Mouse (Mus musculus) lung, postnatal 10 days (tissue): ENCODE measurements at regions not wholly inside any gene's neighbourhood (a gene's known extent, or its start where the extent isn't known, plus 50 kb on each side); places are given as distances from the start of the nearest gene placed in this dataset.
A peak's percentile ranks its signal among the peaks of the same experiment; 100 is the strongest.

Source experiments
- DNase-seq: peaks from one replicate; pipeline ENCODE4 v3.0.0; 2021

DNA sequence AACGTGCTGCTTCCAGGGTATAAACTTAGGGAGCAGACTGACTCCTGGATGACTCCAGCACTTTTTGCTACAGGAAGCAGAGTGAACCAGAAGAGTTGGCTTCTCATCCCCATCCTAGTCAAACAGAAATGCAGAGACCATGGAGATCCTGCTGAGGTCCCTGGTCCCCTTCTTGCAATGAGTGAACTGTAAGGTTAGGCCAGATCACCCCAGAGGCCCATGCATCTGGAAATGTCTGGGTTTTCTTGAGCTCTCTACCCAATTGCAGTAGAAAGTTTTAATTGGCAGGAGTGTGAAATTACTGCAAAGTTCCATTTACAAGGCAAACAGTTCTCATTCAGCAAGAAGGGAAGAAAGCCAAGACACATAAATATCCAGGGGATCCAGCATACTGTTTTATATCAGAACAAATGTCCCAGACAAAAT is 101.8 kb downstream of the Kctd12 start:
- DNase-seq, result no peak

DNA sequence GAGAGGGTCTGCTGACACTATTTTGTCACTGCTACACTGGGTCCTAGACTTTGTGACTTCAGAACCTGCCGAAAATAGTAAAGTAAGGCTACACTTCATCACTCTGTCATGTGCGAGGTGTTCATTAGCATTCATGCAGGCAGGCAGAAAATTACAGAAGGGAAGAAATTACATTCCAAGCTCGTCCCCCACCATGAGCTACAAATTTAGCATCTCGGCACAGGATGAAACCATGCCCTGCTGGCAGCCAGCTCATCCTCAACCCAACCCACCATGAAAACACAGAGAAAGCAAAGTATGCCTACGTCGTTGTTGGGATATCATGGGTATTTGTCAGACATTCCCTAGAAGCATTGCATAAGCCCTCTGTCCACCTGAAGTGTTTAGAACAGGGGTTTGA is 103.9 kb downstream of the Kctd12 start:
- no peak for DNase-seq

DNA sequence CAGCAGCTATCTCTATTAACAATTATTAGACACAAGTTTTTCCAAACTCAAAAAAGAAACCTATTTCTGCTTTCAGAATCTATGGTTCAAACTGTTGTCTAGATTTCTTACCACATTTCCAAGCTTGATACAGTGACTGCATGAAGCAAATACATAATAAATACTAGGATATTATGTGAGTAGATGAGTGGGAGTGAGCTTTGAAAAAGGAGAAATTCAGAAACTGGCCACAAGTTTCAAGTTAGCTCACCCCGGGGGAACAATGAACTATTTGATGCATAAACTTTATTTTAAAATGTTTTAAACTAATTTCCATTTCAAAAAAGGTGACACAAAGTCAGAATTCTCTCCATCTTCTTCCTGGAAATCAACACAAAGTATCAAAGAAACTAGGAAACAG is 114.3 kb downstream of the Kctd12 start:
- DNase-seq, result no peak

DNA sequence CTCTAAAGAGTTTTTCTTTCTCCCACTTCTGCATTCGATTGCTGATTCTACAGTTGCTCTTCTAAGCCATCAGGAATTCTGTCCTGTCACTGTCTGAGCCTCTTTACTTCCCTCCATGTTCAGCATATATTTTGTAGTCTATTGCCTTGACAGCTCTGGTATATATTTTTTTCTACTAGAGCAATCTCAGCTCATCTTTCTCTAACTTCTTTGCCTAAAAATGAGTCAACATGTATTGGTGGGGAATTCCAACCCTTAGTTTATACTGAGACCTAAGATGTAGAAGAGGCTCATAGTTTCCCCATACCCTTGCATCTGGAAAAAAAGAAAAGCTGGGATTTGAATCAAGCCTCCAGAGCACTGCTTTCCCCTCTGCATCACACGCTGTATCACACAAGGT is 114.7 kb downstream of the Kctd12 start:
- DNase-seq, result no peak

DNA sequence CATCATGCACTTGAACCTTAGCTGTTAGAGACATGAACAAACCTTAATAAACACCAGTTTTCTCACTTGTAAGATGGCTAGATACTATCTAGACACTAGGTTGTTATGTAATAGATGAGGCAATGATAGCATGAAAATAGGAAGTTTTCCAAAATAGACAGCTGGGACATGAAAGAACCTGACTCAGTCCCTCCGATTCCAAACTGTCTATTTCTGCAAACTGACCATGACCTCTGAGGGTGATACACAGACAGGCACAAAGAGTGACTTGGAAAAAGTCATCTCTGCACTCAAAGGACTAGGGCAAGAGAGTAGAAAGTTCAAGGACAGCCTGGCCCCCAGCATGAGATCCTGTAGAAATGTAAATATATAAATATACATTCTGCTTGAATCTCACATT is 115.9 kb downstream of the Kctd12 start:
- no peak for DNase-seq

DNA sequence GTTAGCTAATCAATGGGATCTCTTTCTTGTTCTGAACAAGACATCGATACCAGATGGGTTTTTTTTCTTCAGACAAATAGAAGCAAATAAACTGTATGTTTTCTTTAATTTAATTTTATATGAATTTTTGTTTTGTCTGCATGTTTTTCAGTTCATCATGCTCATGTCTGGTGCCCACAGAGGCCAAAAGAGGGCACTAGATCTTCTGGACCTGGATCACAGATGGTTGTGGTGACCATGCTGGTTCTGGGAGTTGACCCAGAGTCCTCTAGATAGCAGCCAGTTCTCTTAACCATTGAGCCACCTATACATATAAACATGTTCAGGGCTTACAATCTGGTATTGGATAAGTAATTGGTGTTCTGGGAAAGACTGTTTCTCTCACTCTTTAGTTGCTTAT is 120.7 kb downstream of the Kctd12 start:
- no peak for DNase-seq

DNA sequence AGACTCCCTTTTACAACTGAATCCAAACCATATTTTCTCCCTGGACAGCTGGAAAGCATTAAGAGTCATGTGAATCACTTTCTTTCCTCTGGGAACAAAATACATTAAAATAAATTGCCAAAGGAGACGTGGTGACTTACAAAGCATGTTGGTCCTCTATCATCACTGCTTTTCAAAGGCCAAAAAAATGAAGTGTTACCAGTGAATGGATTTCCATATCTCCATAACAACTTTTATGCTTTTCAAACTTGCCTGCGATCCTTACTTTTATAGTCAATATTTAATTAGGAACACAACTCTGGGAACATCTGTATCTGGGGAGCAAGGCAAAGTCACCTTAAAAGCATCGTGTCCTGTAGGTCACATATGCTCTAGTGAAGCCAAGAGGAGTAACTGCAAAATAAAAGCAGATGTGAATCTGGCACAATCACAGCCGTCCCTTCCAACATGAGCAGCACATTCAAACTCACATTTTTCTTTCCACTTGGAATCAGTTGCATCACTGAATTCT is 123.0 kb downstream of the Kctd12 start:
- peak; percentile 20 for DNase-seq

DNA sequence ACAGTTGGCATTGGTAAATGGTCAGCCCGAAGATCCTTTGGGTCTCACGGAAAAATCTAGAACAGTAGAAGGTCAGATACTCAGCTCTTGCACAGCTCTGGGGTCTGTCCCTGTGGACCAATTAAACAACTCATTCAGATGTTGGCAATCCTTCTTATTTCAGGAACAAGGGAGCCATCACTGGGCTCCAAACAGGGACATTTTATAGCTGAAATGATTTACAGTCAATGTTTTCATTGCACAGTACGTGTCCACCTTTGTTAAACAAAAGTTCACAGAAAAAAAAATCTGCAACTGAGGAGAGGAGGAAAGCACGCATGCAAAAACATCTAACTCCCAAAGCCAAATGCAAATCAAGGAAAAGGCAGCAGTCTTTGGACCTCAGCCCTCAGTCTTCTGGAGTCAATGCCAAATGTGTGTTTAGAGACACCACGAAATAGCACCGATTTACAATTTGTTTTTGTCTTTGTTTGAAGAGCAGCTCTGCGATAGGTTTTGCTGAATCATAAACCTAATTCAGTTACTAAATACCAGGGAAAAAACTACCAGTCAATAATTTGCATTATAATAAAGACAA is 127.1 kb downstream of the Kctd12 start:
- DNase-seq, result peak; percentile 11

DNA sequence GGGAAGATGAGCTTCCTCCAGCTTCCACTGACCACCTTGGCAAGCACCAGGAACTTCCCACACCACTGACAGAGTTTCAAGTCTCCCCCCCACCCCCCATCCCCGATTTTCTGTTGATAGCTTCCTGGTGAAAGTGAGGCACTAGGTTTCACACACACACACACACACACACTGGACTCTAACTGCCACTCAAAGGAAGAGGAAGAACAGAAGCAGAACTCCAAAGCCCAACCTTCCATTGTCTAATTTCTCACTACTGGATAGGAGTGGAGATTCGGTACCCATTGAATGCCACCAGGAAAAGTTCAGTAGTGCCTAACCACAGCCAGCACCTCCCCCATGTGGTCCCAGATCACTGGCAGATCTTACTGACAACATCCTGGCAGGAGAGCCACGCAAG is 138.7 kb downstream of the Kctd12 start:
- DNase-seq, result no peak

DNA sequence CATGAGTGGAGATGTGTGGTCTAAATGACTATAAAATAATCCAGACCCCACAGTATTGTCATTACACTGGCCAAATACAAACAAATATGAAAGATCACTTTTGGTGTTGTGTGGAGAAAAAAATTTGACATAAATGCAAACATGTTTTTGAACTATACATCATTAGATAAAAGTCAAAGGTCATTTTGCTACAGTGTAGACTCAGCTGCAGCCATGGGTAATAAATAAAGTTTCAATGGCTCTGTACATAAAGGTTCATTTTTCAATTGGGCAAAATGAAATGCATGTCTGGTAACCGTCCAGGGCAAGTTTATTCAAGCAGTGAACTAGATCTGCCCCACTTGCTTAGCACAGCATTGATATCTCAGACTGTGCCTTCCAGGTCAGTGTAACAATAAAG is 144.8 kb downstream of the Kctd12 start:
- no peak for DNase-seq

DNA sequence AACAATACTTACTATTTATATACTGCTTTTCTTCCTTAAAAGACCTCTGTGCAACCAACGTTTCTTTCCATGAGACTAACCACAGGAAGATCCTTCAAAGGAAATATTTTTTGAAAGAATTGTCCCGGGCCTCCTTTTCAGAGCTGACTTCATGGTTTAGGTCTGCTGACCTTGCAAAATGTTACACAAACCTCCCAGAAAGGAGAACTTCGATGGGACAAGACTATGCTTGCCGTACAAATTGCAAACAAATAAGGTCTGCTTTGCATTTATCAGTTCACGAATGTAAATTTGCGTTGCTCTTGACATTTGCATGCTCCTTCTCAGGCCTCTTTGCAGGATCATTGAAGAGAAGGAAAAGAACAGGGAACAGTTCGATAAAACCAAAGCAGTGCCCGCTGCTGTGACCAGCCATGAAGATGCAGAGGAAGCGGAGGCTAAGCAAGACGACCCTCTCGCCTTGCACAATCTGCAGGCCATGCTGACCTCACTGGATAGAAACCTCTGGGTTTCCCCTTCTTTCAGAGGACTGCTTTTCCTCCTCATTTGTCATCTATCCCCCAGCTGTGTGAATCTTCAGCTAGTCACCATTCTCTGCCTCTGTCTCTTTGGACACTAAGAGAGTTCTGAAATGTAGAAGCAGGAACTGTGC is 147.2 kb downstream of the Kctd12 start:
- no peak for DNase-seq

DNA sequence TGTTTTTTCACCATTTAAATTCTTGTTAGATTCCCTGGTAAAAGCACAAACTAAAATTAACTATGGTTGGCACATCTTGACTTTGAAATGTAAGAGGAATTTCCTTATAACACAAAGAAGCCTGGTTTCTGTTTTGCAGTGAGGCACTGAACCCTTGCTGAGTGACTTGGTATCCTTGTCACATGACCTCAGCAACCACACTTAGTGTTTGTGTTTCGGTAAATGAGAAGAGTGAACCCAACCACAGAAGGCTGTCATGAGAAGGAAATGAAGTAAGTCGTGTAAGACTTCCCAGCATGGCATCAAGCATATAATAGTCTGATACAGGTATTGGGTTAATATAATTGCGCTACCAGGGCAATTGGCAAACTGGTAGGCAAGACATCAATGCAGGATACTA is 154.0 kb downstream of the Kctd12 start:
- DNase-seq, result no peak

DNA sequence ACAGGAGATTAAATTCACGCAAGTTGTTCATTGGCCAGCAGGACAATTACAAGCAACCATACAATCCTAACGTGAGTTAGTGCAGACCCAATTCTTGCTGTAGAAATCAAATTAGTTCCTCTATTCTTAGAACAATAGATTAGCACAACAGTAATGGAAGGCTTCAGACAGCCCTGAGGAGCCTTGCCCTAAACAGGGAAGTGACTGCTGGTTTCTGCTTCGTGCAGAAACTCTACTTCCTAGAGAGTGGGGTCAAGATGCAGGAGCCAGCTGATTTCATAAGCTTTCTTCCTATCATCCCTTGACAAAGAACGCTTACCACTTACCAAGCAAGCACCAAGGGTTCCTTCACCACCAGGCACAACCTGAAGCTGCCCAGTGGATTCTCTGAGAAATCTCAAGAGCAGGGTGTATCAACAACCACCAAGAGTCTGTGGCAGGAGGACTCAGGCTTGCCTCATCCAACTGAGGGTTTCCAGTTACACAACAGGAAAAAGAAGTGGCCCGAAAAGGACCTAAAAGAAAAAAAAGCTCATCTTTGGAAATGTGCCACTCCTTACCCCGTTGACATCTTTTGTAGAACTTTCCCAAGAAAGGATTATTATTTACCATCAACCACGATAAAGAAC is 154.6 kb downstream of the Kctd12 start:
- no peak for DNase-seq

DNA sequence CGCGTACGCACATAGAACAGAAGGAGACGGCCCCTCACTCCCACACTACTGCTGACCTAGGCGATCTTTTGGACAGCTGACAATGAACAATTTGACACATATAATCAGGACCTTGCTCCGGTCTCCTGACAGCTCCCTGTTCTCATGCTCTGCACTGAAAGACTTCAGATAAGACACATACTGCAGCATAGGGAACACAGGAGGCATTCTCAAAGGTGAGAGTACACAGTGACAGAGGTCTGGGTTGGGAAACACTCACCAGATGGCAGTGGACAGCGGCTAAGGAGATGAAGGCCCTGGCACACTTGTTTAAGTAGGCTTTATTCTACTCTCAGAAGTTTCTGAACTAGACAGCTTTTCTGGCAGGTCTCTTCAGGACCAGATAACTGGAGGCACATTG is 156.9 kb downstream of the Kctd12 start:
- DNase-seq, result no peak

DNA sequence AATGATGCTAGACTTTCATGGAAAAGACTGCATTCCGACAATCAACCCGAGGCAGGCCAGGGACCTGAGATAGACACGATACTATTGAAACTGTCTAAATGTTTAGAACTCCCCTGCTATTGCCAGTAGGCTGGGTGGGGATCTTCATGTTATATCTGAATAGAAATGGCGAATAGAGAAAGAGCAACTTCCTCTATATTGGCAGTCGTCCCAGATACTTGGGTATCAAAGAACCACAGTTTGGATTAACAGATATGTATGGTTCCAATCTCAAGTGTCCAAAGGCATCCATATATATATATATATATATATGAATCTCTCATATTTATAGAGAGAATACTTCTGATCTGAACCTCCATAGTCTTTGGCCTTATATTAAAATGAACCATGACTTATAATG is 161.8 kb downstream of the Kctd12 start:
- no peak for DNase-seq

DNA sequence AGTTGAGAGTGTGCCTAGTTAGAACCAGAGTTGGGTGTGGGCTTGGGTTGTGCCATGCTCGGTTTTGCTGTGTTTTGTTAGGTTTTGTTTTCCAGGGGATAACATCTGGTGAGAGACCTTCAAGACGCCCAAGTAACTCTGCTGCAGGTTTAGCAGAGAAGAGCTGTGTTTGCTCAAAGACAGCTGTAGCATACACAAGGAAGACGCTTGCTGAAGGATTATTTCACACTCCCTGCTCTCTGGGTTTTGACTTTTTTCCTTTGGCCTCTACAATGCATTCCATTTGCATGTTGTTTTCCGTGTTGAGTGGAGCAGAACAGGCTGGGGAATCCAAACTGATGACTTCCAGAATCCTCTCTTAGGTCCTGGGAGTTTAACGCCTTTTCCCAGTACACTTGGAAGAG is 170.8 kb downstream of the Kctd12 start:
- DNase-seq, result peak; percentile 47

DNA sequence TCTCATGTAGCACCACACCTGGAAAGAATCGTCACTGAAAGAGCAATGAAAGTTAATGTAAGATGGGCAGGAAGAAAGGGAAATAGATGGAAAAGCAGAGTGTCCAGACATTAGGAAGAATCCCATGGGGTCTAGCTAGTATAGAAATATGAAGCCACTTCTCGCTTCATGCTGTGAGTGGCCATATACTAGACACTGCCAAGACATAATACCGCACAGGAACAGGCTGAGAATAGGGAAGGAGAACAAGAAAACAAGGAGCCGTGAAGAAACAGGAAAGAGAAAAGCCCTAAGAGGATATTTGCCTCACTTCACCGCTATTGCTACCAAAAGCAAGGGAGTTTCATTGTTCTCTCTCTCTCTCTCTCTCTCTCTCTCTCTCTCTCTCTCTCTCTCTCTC is 171.4 kb downstream of the Kctd12 start:
- DNase-seq, result no peak

DNA sequence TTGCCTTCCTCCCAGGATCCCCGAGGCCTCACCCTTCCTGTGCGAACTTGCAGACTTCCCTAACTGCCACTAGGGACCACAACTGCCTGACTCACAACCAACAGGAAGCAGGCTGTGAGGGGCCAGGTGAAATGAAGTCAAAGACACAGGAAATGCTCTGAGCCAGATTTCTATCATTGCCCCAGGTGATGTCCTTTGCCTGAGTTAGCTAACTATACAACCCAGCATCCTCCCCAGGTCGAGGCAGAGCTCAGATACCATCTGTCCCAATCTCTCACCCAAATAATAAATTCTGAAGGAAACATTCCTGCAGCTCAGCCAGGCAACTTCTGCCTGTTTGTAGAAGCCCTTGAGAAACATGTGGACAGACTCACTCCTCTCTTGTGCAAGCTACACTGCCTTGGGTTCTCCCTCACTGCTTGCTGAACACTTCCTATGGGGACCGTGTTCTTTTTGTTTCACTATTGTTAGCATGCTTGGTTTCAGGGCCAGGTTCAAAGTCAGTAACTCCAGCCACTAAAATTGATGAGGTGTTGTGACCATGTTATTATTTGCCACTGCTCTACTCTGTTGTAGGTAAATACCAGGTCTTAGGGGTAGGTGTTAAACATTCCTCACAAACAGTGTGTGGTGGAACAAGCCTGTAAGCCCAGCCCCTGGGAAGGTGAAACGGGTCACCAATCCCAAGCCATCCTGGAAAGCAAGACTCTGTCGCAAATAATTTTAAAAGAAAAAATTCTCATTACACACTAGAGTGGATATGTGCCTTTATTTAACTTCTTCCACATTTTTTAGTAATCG is 172.1 kb downstream of the Kctd12 start:
- DNase-seq, result peak; percentile 48

DNA sequence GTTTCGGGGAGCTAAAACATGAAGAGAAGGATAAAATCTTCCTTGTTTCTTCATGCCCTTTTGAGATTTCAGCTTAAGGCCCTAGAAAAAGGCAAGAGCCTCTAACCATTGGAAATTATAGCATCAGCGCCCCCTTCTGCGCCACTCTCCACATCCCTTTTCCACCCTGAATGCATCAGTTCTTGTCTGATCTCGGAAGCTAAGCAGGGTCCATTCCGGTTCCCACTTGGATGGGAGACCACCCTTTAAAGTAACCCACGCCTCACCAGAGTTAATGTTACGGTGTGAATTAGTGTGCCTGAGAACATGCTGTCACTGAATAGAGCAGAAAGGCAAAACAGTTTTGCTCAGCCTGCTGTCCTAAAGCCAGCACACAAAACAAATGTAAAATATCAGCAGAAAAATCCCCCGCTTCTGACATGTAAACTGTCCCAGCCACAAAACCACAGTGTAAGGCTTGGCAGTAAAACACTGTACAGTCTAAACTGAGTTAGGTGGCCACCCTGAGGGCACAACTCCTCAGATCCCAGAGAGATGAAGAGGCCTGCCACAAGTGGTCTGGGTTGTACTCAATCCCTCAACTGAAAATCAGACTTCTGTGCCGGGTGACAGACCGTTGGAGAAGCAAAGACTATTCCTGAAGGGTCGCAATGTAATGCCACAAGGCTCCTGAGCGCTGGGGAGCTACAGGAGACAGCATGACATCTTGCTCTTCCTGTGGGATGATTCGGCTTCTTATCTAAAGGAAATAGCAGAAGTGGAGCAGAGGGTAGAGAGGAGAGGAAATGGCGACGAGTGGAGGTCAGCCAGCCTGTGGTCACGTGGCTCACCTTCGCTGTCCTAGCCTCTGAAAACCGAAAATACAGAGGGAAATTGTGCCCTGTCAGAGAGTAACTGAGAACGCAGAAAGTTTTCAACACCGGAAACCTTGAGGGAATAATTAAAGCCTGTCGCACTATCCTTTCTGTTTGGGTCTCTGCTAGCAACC is 176.2 kb downstream of the Kctd12 start:
- peak; percentile 48 for DNase-seq

DNA sequence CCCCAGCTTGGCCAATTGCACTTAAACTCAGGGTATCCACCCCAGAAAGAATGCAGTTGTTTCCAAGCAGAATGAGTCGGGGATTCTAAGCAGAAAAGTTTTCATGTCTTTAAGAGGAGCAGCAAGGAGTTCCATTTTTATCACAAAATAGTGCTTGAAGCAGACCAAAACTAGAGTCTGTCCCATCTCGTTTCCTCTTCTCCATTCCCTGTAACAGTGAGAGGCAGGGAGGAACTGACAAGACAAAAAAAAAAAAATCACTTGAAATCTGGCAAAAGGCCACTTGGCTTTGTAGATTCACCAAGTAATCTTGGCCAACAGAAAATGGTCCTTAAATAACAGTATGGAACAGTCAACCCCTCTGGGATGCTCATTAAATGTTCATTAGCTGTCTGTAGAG is 186.8 kb downstream of the Kctd12 start:
- DNase-seq, result no peak

DNA sequence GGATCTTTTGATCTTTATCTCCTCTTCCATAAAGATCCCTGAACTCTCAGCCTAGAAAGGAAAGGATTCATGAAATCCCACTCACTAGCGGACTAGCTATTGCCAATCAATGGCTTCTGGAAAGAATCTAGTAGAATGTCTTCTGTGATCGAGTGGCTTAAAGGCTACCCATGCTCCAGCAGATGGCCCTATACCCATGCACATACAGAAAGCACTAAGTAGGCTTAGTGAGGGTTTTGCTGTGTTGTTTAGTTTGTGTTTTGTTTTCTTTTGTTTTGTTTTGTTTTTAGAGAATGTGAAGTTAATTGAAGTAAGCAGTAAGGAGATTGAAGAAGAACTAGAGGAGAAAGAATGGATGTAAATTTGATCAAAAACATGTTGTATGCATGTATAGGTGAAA is 187.5 kb downstream of the Kctd12 start:
- DNase-seq, result no peak

DNA sequence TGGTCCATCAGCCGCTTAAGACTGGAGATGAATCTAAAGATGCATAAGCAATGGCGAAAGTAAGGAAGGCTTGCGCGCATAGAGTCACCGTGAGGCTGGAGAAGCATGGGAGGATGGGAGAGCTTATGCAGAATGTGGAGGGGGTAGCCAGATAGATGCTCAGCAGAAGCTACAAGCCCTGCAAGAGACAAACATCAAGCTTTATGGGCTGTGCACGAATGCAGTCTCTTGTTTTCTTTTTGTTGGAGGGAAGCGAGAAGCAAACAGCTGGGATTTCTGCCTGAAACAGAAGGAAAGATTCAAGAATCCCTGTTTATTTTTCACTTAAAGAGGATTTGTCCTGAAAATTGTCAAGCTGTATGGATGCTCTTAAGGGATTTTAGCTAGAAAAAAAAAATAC is 188.7 kb downstream of the Kctd12 start:
- DNase-seq, result no peak
